Mouse (Mus musculus) liver, embryonic 15.5 days (tissue): ENCODE results near the gene Vdr. TPM values are rescaled to one million over a fixed set of nuclear protein-coding genes. Genes with fewer than 3 reads are reported as not detected.
A peak's percentile ranks its signal among the peaks of the same experiment; 100 is the strongest.

Experiments used
- ATAC-seq: fragments of 200-750 bp; cut with Nextera tagmentation; 2 replicates; pipeline ENCODE4 v1.8.0; 2017; ENCODE audit warnings: moderate number of reproducible peaks, mild to moderate bottlenecking, moderate library complexity; ENCODE audit not compliant: insufficient read depth
- H3K27ac ChIP-seq: fragments of 300-500 bp; sonication (generic); replicated peaks from 2 replicates; pipeline ENCODE4 v1.5.1; 2015; ENCODE audit warnings: mild to moderate bottlenecking, inconsistent platforms
- H3K27me3 ChIP-seq: fragments of 300-500 bp; sonication (generic); 2 replicates; pipeline ENCODE4 v1.6.1; 2015; ENCODE audit warnings: mild to moderate bottlenecking, inconsistent platforms
- H3K36me3 ChIP-seq: fragments of 300-500 bp; sonication (generic); replicated peaks from 2 replicates; pipeline ENCODE4 v1.6.1; 2015; ENCODE audit warnings: moderate library complexity, mild to moderate bottlenecking, inconsistent platforms
- H3K4me1 ChIP-seq: fragments of 300-500 bp; sonication (generic); replicated peaks from 2 replicates; pipeline ENCODE4 v1.6.1; 2015; ENCODE audit warnings: inconsistent platforms
- H3K4me2 ChIP-seq: fragments of 300-500 bp; sonication (generic); 2 replicates; pipeline ENCODE4 v1.6.1; 2015; ENCODE audit warnings: moderate library complexity, mild to moderate bottlenecking, inconsistent platforms
- H3K4me3 ChIP-seq: fragments of 300-500 bp; sonication (generic); replicated peaks from 2 replicates; pipeline ENCODE4 v1.5.1; 2015; ENCODE audit warnings: mild to moderate bottlenecking, inconsistent platforms
- H3K9ac ChIP-seq: fragments of 300-500 bp; sonication (generic); 2 replicates; pipeline ENCODE4 v1.6.1; 2015; ENCODE audit warnings: moderate library complexity, mild to moderate bottlenecking, inconsistent platforms
- H3K9me3 ChIP-seq: fragments of 300-500 bp; sonication (generic); replicated peaks from 2 replicates; pipeline ENCODE4 v1.6.1; 2016; ENCODE audit warnings: inconsistent platforms
- WGBS: fragments of 180-500 bp; shearing (Covaris S2); methylation state at CpG from one replicate; pipeline ENCODE4 v1.1.7; 2015; ENCODE audit warnings: mixed read lengths; ENCODE audit not compliant: insufficient replicate concordance; 5-methylcytosine and 5-hydroxymethylcytosine counted together
- polyA plus RNA-seq: library from polyadenylated mRNA; unstranded; fragments of >200 nt; fragmentation: Nextera tagmentation; extraction: Ambion mirVana; gene quantifications from 2 replicates; pipeline ENCODE4 v1.2.1, GENCODE M21; 2015

Gene Vdr
- polyA plus RNA-seq, 1 experiment from 2014 or later: 0.14 TPM

- Histone ChIP-seq H3K4me1 (peaks cover 97% of the 10 kb centered on the region), H3K27ac (peak overlapping the region; percentile 72), H3K27me3 (no peaks in the 10 kb centered on the region), H3K36me3 (no peaks in the 10 kb centered on the region), H3K9ac (peak overlapping the region; percentile 45), H3K4me2 (peak overlapping the region; percentile 54), H3K9me3 (no peaks in the 10 kb centered on the region), H3K4me3 (peak overlapping the region; percentile 24)
- WGBS: 22% methylated on average over 4 of the region's 4 CpGs
- peak; percentile 65 for ATAC-seq
Observed at GRCm38 (mm10) chr15:97847285-97847684, 63.1 kb downstream of the Vdr start.

GRCm38 (mm10) chr15:97846121-97846882, 64.1 kb downstream of the Vdr start:
- H3K4me1 ChIP-seq: peaks cover 99% of the 10 kb centered on the region
- no peaks in the 10 kb centered on the region for H3K9me3 ChIP-seq
- no peak for ATAC-seq
- no peaks in the 10 kb centered on the region for H3K36me3 ChIP-seq
- H3K9ac ChIP-seq: peak overlapping the region; percentile 25; the same call in 1 of the 2 replicates
- H3K27ac ChIP-seq: peak overlapping the region; percentile 72
- peak overlapping the region; percentile 54 for H3K4me2 ChIP-seq
- no peaks in the 10 kb centered on the region for H3K27me3 ChIP-seq
- H3K4me3 ChIP-seq: no peak overlapping the region
- 51% methylated on average over 11 of the region's 11 CpGs for WGBS

GRCm38 (mm10) chr15:97844037-97845034, 66.1 kb downstream of the Vdr start, which contains the start of gene Hdac7:
Gene Hdac7, minus strand, starts transcription at chr15:97844502.
- H3K4me3 ChIP-seq: peak within 1 kb of the TSS; percentile 21
- no peaks in the 10 kb centered on the region for H3K36me3 ChIP-seq
- H3K9me3 ChIP-seq: no peaks in the 10 kb centered on the region
- ATAC-seq: peak; percentile 67
- peaks cover 98% of the 10 kb centered on the region for H3K4me1 ChIP-seq
- no peaks in the 10 kb centered on the region for H3K27me3 ChIP-seq
- H3K9ac ChIP-seq: peak within 1 kb of the TSS; percentile 37
- H3K27ac ChIP-seq: peak within 1 kb of the TSS; percentile 72
- 25% methylated on average over 19 of the region's 19 CpGs for WGBS
- H3K4me2 ChIP-seq: peak within 1 kb of the TSS; percentile 62

- Histone ChIP-seq H3K27ac (peak overlapping the region; percentile 72), H3K9ac (peak overlapping the region; percentile 37; the same call in 1 of the 2 replicates), H3K27me3 (no peaks in the 10 kb centered on the region), H3K4me1 (peaks cover 97% of the 10 kb centered on the region), H3K4me3 (peak overlapping the region; percentile 21), H3K36me3 (no peaks in the 10 kb centered on the region), H3K4me2 (peak overlapping the region; percentile 62), H3K9me3 (no peaks in the 10 kb centered on the region)
- no peak for ATAC-seq
- WGBS: 21% methylated on average over 7 of the region's 7 CpGs
Observed at GRCm38 (mm10) chr15:97843247-97843651, 67.2 kb downstream of the Vdr start.

- no peak overlapping the region for H3K9ac ChIP-seq
- H3K4me1 ChIP-seq: peaks cover 95% of the 10 kb centered on the region
- no peak overlapping the region; the same call in 1 of the 2 replicates for H3K4me2 ChIP-seq
- WGBS: 74% methylated on average over 6 of the region's 6 CpGs
- H3K27me3 ChIP-seq: no peaks in the 10 kb centered on the region
- H3K9me3 ChIP-seq: no peaks in the 10 kb centered on the region
- no peak for ATAC-seq
- H3K4me3 ChIP-seq: no peak overlapping the region
- no peaks in the 10 kb centered on the region for H3K36me3 ChIP-seq
- peak overlapping the region; percentile 29; the same call in 1 of the 2 replicates for H3K27ac ChIP-seq
Observed at GRCm38 (mm10) chr15:97842058-97842457, 68.4 kb downstream of the Vdr start.

GRCm38 (mm10) chr15:97841383-97841782, 69.0 kb downstream of the Vdr start:
- H3K27ac ChIP-seq: 0 out of 2 replicates have a peak overlapping the region, but pooled peaks have one; percentile 29
- H3K36me3 ChIP-seq: no peaks in the 10 kb centered on the region
- ATAC-seq: no peak
- no peak overlapping the region for H3K4me2 ChIP-seq
- 57% methylated on average over 6 of the region's 6 CpGs for WGBS
- H3K4me1 ChIP-seq: peaks cover 88% of the 10 kb centered on the region
- H3K9ac ChIP-seq: no peak overlapping the region
- H3K4me3 ChIP-seq: no peak overlapping the region
- H3K27me3 ChIP-seq: no peaks in the 10 kb centered on the region
- H3K9me3 ChIP-seq: no peaks in the 10 kb centered on the region

- Histone ChIP-seq H3K27ac (0 out of 2 replicates have a peak overlapping the region, but pooled peaks have one; percentile 6), H3K27me3 (no peaks in the 10 kb centered on the region), H3K4me1 (peaks cover 86% of the 10 kb centered on the region), H3K4me2 (no peak overlapping the region), H3K4me3 (no peak overlapping the region), H3K9ac (no peak overlapping the region), H3K9me3 (no peaks in the 10 kb centered on the region), H3K36me3 (no peaks in the 10 kb centered on the region)
- 75% methylated on average over 1 of the region's 1 CpGs for WGBS
- no peak for ATAC-seq
Observed at GRCm38 (mm10) chr15:97840781-97841180, 69.6 kb downstream of the Vdr start.

GRCm38 (mm10) chr15:97839991-97840455, 70.4 kb downstream of the Vdr start:
- WGBS: 52% methylated on average over 3 of the region's 3 CpGs
- Histone ChIP-seq H3K4me3 (no peak overlapping the region), H3K4me1 (peaks cover 78% of the 10 kb centered on the region), H3K36me3 (no peaks in the 10 kb centered on the region), H3K27me3 (no peaks in the 10 kb centered on the region), H3K9me3 (no peaks in the 10 kb centered on the region), H3K27ac (0 out of 2 replicates have a peak overlapping the region, but pooled peaks have one; percentile 6), H3K9ac (no peak overlapping the region), H3K4me2 (no peak overlapping the region)
- ATAC-seq: no peak

GRCm38 (mm10) chr15:97839473-97839872, 71.0 kb downstream of the Vdr start:
- Histone ChIP-seq H3K27ac (peak overlapping the region; percentile 6; the same call in 1 of the 2 replicates), H3K4me2 (no peak overlapping the region), H3K4me3 (no peak overlapping the region), H3K9me3 (no peaks in the 10 kb centered on the region), H3K36me3 (no peaks in the 10 kb centered on the region), H3K9ac (no peak overlapping the region), H3K27me3 (no peaks in the 10 kb centered on the region), H3K4me1 (peaks cover 73% of the 10 kb centered on the region)
- ATAC-seq: no peak
- WGBS: 77% methylated on average over 4 of the region's 4 CpGs

GRCm38 (mm10) chr15:97839012-97839411, 71.4 kb downstream of the Vdr start:
- ATAC-seq: no peak
- Histone ChIP-seq H3K9me3 (no peaks in the 10 kb centered on the region), H3K4me3 (no peak overlapping the region), H3K9ac (no peak overlapping the region), H3K27ac (no peak overlapping the region), H3K27me3 (no peaks in the 10 kb centered on the region), H3K36me3 (no peaks in the 10 kb centered on the region), H3K4me2 (no peak overlapping the region), H3K4me1 (peaks cover 68% of the 10 kb centered on the region)
- 65% methylated on average over 2 of the region's 2 CpGs for WGBS
